Mouse (Mus musculus) central nervous system, embryonic 11.5 days (tissue): ENCODE measurements around the gene Reg2. TPM values are rescaled to one million over a fixed set of nuclear protein-coding genes. Genes with fewer than 3 reads are reported as not detected.

Experiments used
- polyA plus RNA-seq: library from polyadenylated mRNA; depleted of rRNA; stranded (reverse); fragments of >200 nt; gene quantifications from 2 replicates; pipeline ENCODE4 v1.2.3, GENCODE M21; 2012; rRNA removed

The Reg2 gene
- polyA plus RNA-seq = not detected in 2 replicates

GRCm38 (mm10) chr6:78395323-78395722 is at the start of gene Reg2:
Gene Reg2 (plus strand): TSS chr6:78395623.

GRCm38 (mm10) chr6:78370357-78370756 is 25.1 kb upstream of the Reg2 start, which contains the start of gene Reg3b:
Gene Reg3b (plus strand): TSS chr6:78370657.

GRCm38 (mm10) chr6:78378765-78379164 is 16.7 kb upstream of the Reg2 start, which contains the start of gene Reg3d:
Gene Reg3d (minus strand): TSS chr6:78378865.

GRCm38 (mm10) chr6:78380409-78380808 is 15.0 kb upstream of the Reg2 start, which contains the start of gene Reg3a:
Gene Reg3a (plus strand): TSS chr6:78380709.

GRCm38 (mm10) chr6:78422411-78422810 is 27.0 kb downstream of the Reg2 start, which contains the start of gene Reg1:
Gene Reg1 (plus strand): TSS chr6:78422711.

Other genes starting within 250 kb of the Reg2 start
- gene Reg3b, start 25.0 kb upstream of the Reg2 start, polyA plus RNA-seq = 0.11 and 0.74 TPM in 2 replicates
- not detected in 2 replicates for gene Reg3d, start 16.8 kb upstream of the Reg2 start, polyA plus RNA-seq
- gene Reg3a, start 14.9 kb upstream of the Reg2 start, polyA plus RNA-seq = 0.08 TPM in 1 of 2 replicates, not detected in the other
- 0.07 TPM in 1 of 2 replicates, not detected in the other for gene Reg1, start 27.1 kb downstream of the Reg2 start, polyA plus RNA-seq
- gene Reg3g, start 73.2 kb downstream of the Reg2 start, polyA plus RNA-seq = 0.15 and 0.31 TPM in 2 replicates